ENCODE assay signal across 30 mouse cellular contexts in the genomic region with DNA sequence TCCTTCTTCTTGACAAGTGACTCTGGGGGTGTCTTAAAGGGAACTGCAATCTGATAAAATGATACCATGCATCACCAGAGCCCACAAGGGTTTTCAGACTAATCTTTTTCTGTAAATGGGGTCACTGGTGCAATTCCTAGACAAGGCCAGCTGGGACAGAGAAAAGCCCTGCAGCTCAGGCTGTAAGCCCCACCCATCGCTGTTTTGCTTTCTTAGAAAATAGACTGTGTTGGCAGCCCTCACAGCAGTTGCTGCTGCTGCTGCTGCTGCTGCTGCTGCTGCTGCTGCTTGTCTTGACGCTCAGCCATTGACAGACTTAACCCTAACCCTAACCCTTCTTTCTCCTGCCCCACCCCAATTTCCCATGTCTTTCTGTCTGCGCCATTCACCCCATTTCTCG. TPM values are rescaled to one million over a fixed set of nuclear protein-coding genes. Genes with fewer than 3 reads are reported as not detected.
DNase-seq lines count a peak whose midpoint lies in the region; ATAC-seq and TF ChIP-seq lines count a peak whose summit lies in the region.
"Had no signal": no experiment of that assay in that cellular context is flagged by ENCODE, and none has a peak within 500 bp of the region (broad histone marks: within the 10 kb centered on the region; RNA-seq: fewer than 3 reads in every experiment).

No protein-coding gene starts in this region.

- H3K4me1 ChIP-seq in kidney, embryonic 16.5 days (ENCODE audit: insufficient read depth, low read length): 0 out of 2 replicates have a peak, but pooled peaks cover 3% of the 10 kb centered on the region
- H3K4me1 ChIP-seq in lung, postnatal 0 days (ENCODE audit: insufficient read depth, low read depth, low read length): no peaks in the 10 kb centered on the region
- H3K4me1 ChIP-seq in embryonic facial prominence, embryonic 10.5 days: peaks cover 27% of the 10 kb centered on the region
- H3K4me1 ChIP-seq in embryonic facial prominence, embryonic 14.5 days (ENCODE audit: control insufficient read depth, insufficient read depth, low read length): peaks cover 10% of the 10 kb centered on the region; the same call in 1 of the 2 replicates
- H3K4me1 ChIP-seq: liver, embryonic 12.5 days; midbrain, embryonic 15.5 days had no signal

- no peak for TF ChIP-seq EP300 in lung, postnatal 0 days (IDR thresholded peaks at IDR 0.05)

- no peak overlapping the region for H3K4me2 ChIP-seq in kidney, embryonic 16.5 days (replicated peaks; ENCODE audit: low read depth, low read length)
- H3K4me2 ChIP-seq in lung, postnatal 0 days (replicated peaks; ENCODE audit: low read depth, low read length): no peak overlapping the region
- H3K4me2 ChIP-seq in embryonic facial prominence, embryonic 14.5 days (ENCODE audit: low read depth, low read length): no peak overlapping the region
- H3K4me2 ChIP-seq: heart, embryonic 13.5 days; limb, embryonic 13.5 days; liver, embryonic 12.5 days; lung, embryonic 15.5 days; midbrain, embryonic 15.5 days had no signal

- H3K9ac ChIP-seq in kidney, embryonic 16.5 days (replicated peaks; ENCODE audit: low read length): no peak overlapping the region
- H3K9ac ChIP-seq in lung, postnatal 0 days (replicated peaks; ENCODE audit: low read depth): no peak overlapping the region
- no peak overlapping the region for H3K9ac ChIP-seq in embryonic facial prominence, embryonic 14.5 days (ENCODE audit: low read depth, low read length)
- H3K9ac ChIP-seq: heart, embryonic 13.5 days; limb, embryonic 13.5 days; liver, embryonic 12.5 days; lung, embryonic 15.5 days; midbrain, embryonic 15.5 days had no signal

- WGBS in kidney, embryonic 16.5 days: 54% methylated on average over 4 of the region's 4 CpGs
- 59% methylated on average over 4 of the region's 4 CpGs for WGBS in lung, postnatal 0 days
- 61% methylated on average over 4 of the region's 4 CpGs for WGBS in embryonic facial prominence, embryonic 10.5 days
- WGBS in embryonic facial prominence, embryonic 14.5 days: 61% methylated on average over 4 of the region's 4 CpGs

- H3K27me3 ChIP-seq in kidney, embryonic 16.5 days (ENCODE audit: insufficient read depth, low read length): no peaks in the 10 kb centered on the region
- H3K27me3 ChIP-seq in lung, postnatal 0 days (replicated peaks; ENCODE audit: insufficient read depth, low read length): no peaks in the 10 kb centered on the region
- no peaks in the 10 kb centered on the region for H3K27me3 ChIP-seq in embryonic facial prominence, embryonic 10.5 days (replicated peaks; ENCODE audit: low read depth, poor library complexity, severe bottlenecking)
- H3K27me3 ChIP-seq in embryonic facial prominence, embryonic 14.5 days (replicated peaks; ENCODE audit: control insufficient read depth, insufficient read depth, low read length): no peaks in the 10 kb centered on the region
- H3K27me3 ChIP-seq: limb, embryonic 13.5 days; liver, embryonic 12.5 days; lung, embryonic 15.5 days; midbrain, embryonic 15.5 days had no signal

- no peaks in the 10 kb centered on the region for H3K9me3 ChIP-seq in kidney, embryonic 16.5 days (ENCODE audit: low read length)
- no peaks in the 10 kb centered on the region for H3K9me3 ChIP-seq in lung, postnatal 0 days (ENCODE audit: low read length)
- H3K9me3 ChIP-seq in embryonic facial prominence, embryonic 10.5 days: 0 out of 2 replicates have a peak, but pooled peaks cover 2% of the 10 kb centered on the region
- H3K9me3 ChIP-seq in embryonic facial prominence, embryonic 14.5 days (ENCODE audit: control insufficient read depth, low read length): no peaks in the 10 kb centered on the region
- H3K9me3 ChIP-seq: forebrain, embryonic 10.5 days; G1E; heart, embryonic 13.5 days; limb, embryonic 13.5 days; liver, embryonic 12.5 days; lung, embryonic 15.5 days; midbrain, embryonic 15.5 days had no signal

- no peak overlapping the region for H3K4me3 ChIP-seq in kidney, embryonic 16.5 days (ENCODE audit: low read length)
- H3K4me3 ChIP-seq in lung, postnatal 0 days (ENCODE audit: low read depth, low read length): no peak overlapping the region
- H3K4me3 ChIP-seq in embryonic facial prominence, embryonic 10.5 days: no peak overlapping the region
- no peak overlapping the region for H3K4me3 ChIP-seq in embryonic facial prominence, embryonic 14.5 days (ENCODE audit: low read depth, low read length)
- H3K4me3 ChIP-seq: forebrain, embryonic 10.5 days; heart, embryonic 13.5 days; limb, embryonic 13.5 days; liver, embryonic 12.5 days; lung, embryonic 15.5 days; midbrain, embryonic 15.5 days had no signal

- no peak for DNase-seq in kidney, postnatal 36 days
- peak; percentile 22 for DNase-seq in lung, postnatal 0 days (ENCODE audit: low spot score)
- DNase-seq in lung, postnatal 25 days (ENCODE audit: low spot score): no peak
- no peak for DNase-seq in embryonic facial prominence, embryonic 10.5 days (ENCODE audit: low spot score)
- peak; percentile 49 for DNase-seq in embryonic facial prominence, embryonic 14.5 days (ENCODE audit: low spot score)
- no peak for DNase-seq in gastrocnemius, postnatal 4 days (ENCODE audit: low spot score in 2 of 2)
- DNase-seq: adrenal gland, postnatal 36 days; B cell, adult 2 months; cerebellum, adult 11 months; cerebellum, adult 9-11 months; gastrocnemius, postnatal 14 days; heart, adult 18-20 months; heart, postnatal 14 days; layer of hippocampus, adult 9-11 months; right cerebral cortex, postnatal 25 days; spleen, adult 18-20 months had no signal

- no peak for TF ChIP-seq CTCF in lung, postnatal 0 days (IDR thresholded peaks at IDR 0.05)

- H3K36me3 ChIP-seq in kidney, embryonic 16.5 days (ENCODE audit: insufficient read depth, low read length): no peaks in the 10 kb centered on the region
- H3K36me3 ChIP-seq in lung, postnatal 0 days (ENCODE audit: insufficient read depth, low read length): no peaks in the 10 kb centered on the region
- no peaks in the 10 kb centered on the region for H3K36me3 ChIP-seq in embryonic facial prominence, embryonic 10.5 days (replicated peaks)
- no peaks in the 10 kb centered on the region for H3K36me3 ChIP-seq in embryonic facial prominence, embryonic 14.5 days (ENCODE audit: control insufficient read depth, insufficient read depth, low read length)
- H3K36me3 ChIP-seq: forebrain, embryonic 10.5 days; heart, embryonic 13.5 days; limb, embryonic 13.5 days; liver, embryonic 12.5 days; lung, embryonic 15.5 days; midbrain, embryonic 15.5 days had no signal

- ATAC-seq in kidney, embryonic 16.5 days (ENCODE audit: low FRiP score, low TSS enrichment): no peak
- ATAC-seq in lung, postnatal 0 days: no peak
- no peak for ATAC-seq in embryonic facial prominence, embryonic 14.5 days (ENCODE audit: low read depth)
- ATAC-seq: forebrain, embryonic 16.5 days; hindbrain, postnatal 0 days; liver, embryonic 12.5 days; midbrain, embryonic 15.5 days; Patski had no signal

- H3K27ac ChIP-seq in kidney, embryonic 16.5 days (ENCODE audit: low read length): peak overlapping the region; percentile 13; the same call in 1 of the 2 replicates
- no peak overlapping the region for H3K27ac ChIP-seq in lung, postnatal 0 days (ENCODE audit: low read length)
- H3K27ac ChIP-seq in embryonic facial prominence, embryonic 10.5 days (replicated peaks): peak overlapping the region; percentile 25; the same call in 1 of the 2 replicates
- H3K27ac ChIP-seq in embryonic facial prominence, embryonic 14.5 days (replicated peaks; ENCODE audit: low read depth, low read length): no peak overlapping the region
- H3K27ac ChIP-seq: heart, embryonic 13.5 days; hindbrain, postnatal 0 days; limb, embryonic 13.5 days; liver, embryonic 12.5 days; lung, embryonic 15.5 days; midbrain, embryonic 15.5 days had no signal

RNA-seq across cellular contexts. Expression of a gene that starts 14.1 kb away (rescaled TPM):
- 6.9 and 7.7 TPM in 2 replicates for polyA plus RNA-seq in kidney, embryonic 16.5 days (2015; fragmentation: Nextera tagmentation; extraction: Ambion mirVana)
- 3.4 and 4.1 TPM in 2 replicates for polyA plus RNA-seq in lung, postnatal 0 days (2015; fragmentation: Nextera tagmentation; extraction: Ambion mirVana)
- 7.1 and 7.6 TPM in 2 replicates for polyA plus RNA-seq in embryonic facial prominence, embryonic 10.5 days (2016; fragmentation: Nextera tagmentation; extraction: Ambion mirVana)
- polyA plus RNA-seq in embryonic facial prominence, embryonic 14.5 days (2014; fragmentation: Nextera tagmentation; extraction: Ambion mirVana): 18.9 and 20.4 TPM in 2 replicates
- 10 to 100 TPM in 1 of 2 experiments, 1 to 10 TPM in 1; 9.6 to 13.8 TPM for total RNA-seq in gastrocnemius, postnatal 4 days (2021)
- total RNA-seq: CH12.LX; megakaryocyte, adult 5-6 weeks had no signal
- polyA plus RNA-seq: neural tube, embryonic 14.5 days had no signal

RNA-seq across cellular contexts. Expression of a gene that starts 35.3 kb away (rescaled TPM):
- polyA plus RNA-seq in kidney, embryonic 16.5 days (2015; fragmentation: Nextera tagmentation; extraction: Ambion mirVana): 9.4 and 9.5 TPM in 2 replicates
- 3.4 and 4.4 TPM in 2 replicates for polyA plus RNA-seq in lung, postnatal 0 days (2015; fragmentation: Nextera tagmentation; extraction: Ambion mirVana)
- polyA plus RNA-seq in embryonic facial prominence, embryonic 10.5 days (2016; fragmentation: Nextera tagmentation; extraction: Ambion mirVana): 10.0 and 10.2 TPM in 2 replicates
- 6.6 and 7.1 TPM in 2 replicates for polyA plus RNA-seq in embryonic facial prominence, embryonic 14.5 days (2014; fragmentation: Nextera tagmentation; extraction: Ambion mirVana)
- total RNA-seq in gastrocnemius, postnatal 4 days (2021): 1 to 10 TPM; 4.2 to 4.9 TPM

RNA-seq across cellular contexts. Expression of a gene that starts 43.3 kb away (rescaled TPM):
- polyA plus RNA-seq in kidney, embryonic 16.5 days (2015; fragmentation: Nextera tagmentation; extraction: Ambion mirVana): 14.4 and 16.6 TPM in 2 replicates
- 15.0 and 15.9 TPM in 2 replicates for polyA plus RNA-seq in lung, postnatal 0 days (2015; fragmentation: Nextera tagmentation; extraction: Ambion mirVana)
- polyA plus RNA-seq in embryonic facial prominence, embryonic 10.5 days (2016; fragmentation: Nextera tagmentation; extraction: Ambion mirVana): 10.9 and 11.0 TPM in 2 replicates
- 11.8 and 13.4 TPM in 2 replicates for polyA plus RNA-seq in embryonic facial prominence, embryonic 14.5 days (2014; fragmentation: Nextera tagmentation; extraction: Ambion mirVana)
- total RNA-seq in gastrocnemius, postnatal 4 days (2021): 10 to 100 TPM; 13.1 to 17.0 TPM

Comparison
In these comparisons a context has a peak if more than half of its experiments do, and no peak if none do; other contexts are left out.
1. H3K27ac ChIP-seq: peak in kidney, embryonic 16.5 days (single experiment) and embryonic facial prominence, embryonic 10.5 days (single experiment); none in lung, postnatal 0 days (single experiment) and embryonic facial prominence, embryonic 14.5 days (single experiment).
2. DNase-seq: peak in lung, postnatal 0 days (single experiment) and embryonic facial prominence, embryonic 14.5 days (single experiment); none in kidney, postnatal 36 days (0 of 2), lung, postnatal 25 days (single experiment), embryonic facial prominence, embryonic 10.5 days (single experiment) and gastrocnemius, postnatal 4 days (0 of 2).